Mouse (Mus musculus) liver, embryonic 14.5 days (tissue): ENCODE measurements around the gene Selenos.

Experiments used
- CTCF ChIP-seq: IDR thresholded peaks from 2 replicates; pipeline ENCODE4 v1.5.1; 2016; ENCODE audit warnings: antibody characterized with exemption, low read depth, control low read depth
- EP300 ChIP-seq: IDR thresholded peaks from 2 replicates; pipeline ENCODE4 v1.6.1; 2016; ENCODE audit warnings: antibody characterized with exemption, low read depth

GRCm38 (mm10) chr7:66124551-66124968, 45.1 kb downstream of the Selenos start:
- TF ChIP-seq CTCF (no peak), EP300 (no peak)
